Mouse (Mus musculus) stomach, embryonic 14.5 days (tissue): Measurements from ENCODE around the gene Bace1. TPM values are rescaled to one million over a fixed set of nuclear protein-coding genes. Genes with fewer than 3 reads are reported as not detected.

Experiments used
- polyA plus RNA-seq: library from polyadenylated mRNA; unstranded; fragments of >200 nt; fragmentation: Nextera tagmentation; extraction: Ambion mirVana; gene quantifications from 2 replicates; pipeline ENCODE4 v1.2.1, GENCODE M21; 2014

Gene Bace1
- polyA plus RNA-seq, 1 experiment from 2014 or later = 34.3 TPM

Other genes with a start within 250 kb of the Bace1 start
- gene Cep164, start 9.9 kb upstream of the Bace1 start, polyA plus RNA-seq = 24.4 and 34.6 TPM in 2 replicates
- gene Pcsk7, start 67.9 kb downstream of the Bace1 start, polyA plus RNA-seq = 13.5 and 17.5 TPM in 2 replicates
- 65.4 and 77.0 TPM in 2 replicates for gene Rnf214, start 68.3 kb downstream of the Bace1 start, polyA plus RNA-seq
- gene Tagln, start 97.5 kb downstream of the Bace1 start, polyA plus RNA-seq = 573 and 578 TPM in 2 replicates
- gene Sidt2, start 116.7 kb downstream of the Bace1 start, polyA plus RNA-seq = 41.5 and 42.1 TPM in 2 replicates
- 177 and 180 TPM in 2 replicates for gene Pafah1b2, start 174.1 kb downstream of the Bace1 start, polyA plus RNA-seq
- gene Sik3, start 174.2 kb downstream of the Bace1 start, polyA plus RNA-seq = 8.7 and 9.6 TPM in 2 replicates